Mouse (Mus musculus) neural tube, embryonic 14.5 days (tissue): Measurements from ENCODE around the gene Sspo. TPM values are rescaled to one million over a fixed set of nuclear protein-coding genes. Genes with fewer than 3 reads are reported as not detected.

Experiments
- ATAC-seq: fragments of 200-750 bp; cut with Nextera tagmentation; 2 replicates; pipeline ENCODE4 v1.8.0; 2017; ENCODE audit warnings: low read depth, mild to moderate bottlenecking, moderate TSS enrichment, moderate library complexity
- H3K27ac ChIP-seq: fragments of 300-500 bp; sonication (generic); 2 replicates; pipeline ENCODE4 v1.5.1; 2014; ENCODE audit warnings: low read depth, mild to moderate bottlenecking, control low read depth, low read length, moderate library complexity, mixed read lengths
- H3K27me3 ChIP-seq: fragments of 300-500 bp; sonication (generic); 2 replicates; pipeline ENCODE4 v1.6.1; 2014; ENCODE audit warnings: low read length; ENCODE audit not compliant: control insufficient read depth, insufficient read depth
- H3K36me3 ChIP-seq: fragments of 300-500 bp; sonication (generic); 2 replicates; pipeline ENCODE4 v1.6.1; 2014; ENCODE audit warnings: low read length, mixed read lengths; ENCODE audit not compliant: control insufficient read depth, insufficient read depth
- H3K4me1 ChIP-seq: fragments of 300-500 bp; sonication (generic); 2 replicates; pipeline ENCODE4 v1.6.1; 2014; ENCODE audit warnings: low read length; ENCODE audit not compliant: control insufficient read depth, insufficient read depth
- H3K4me2 ChIP-seq: fragments of 300-500 bp; sonication (generic); 2 replicates; pipeline ENCODE4 v1.6.1; 2014; ENCODE audit warnings: mild to moderate bottlenecking, low read depth, low read length, control low read depth
- H3K4me3 ChIP-seq: fragments of 300-500 bp; sonication (generic); 2 replicates; pipeline ENCODE4 v1.5.1; 2014; ENCODE audit warnings: low read depth, low read length, control low read depth, mixed read lengths
- H3K9ac ChIP-seq: fragments of 300-500 bp; sonication (generic); replicated peaks from 2 replicates; pipeline ENCODE4 v1.6.1; 2014; ENCODE audit warnings: low read depth, mild to moderate bottlenecking, control low read depth, low read length, mixed read lengths
- H3K9me3 ChIP-seq: fragments of 300-500 bp; sonication (generic); 2 replicates; pipeline ENCODE4 v1.6.1; 2016; ENCODE audit warnings: low read length; ENCODE audit not compliant: control insufficient read depth
- WGBS: fragments of 180-500 bp; shearing (Covaris S2); extraction: QIAGEN DNeasy Blood & Tissue Kit; methylation state at CpG from one replicate; pipeline ENCODE4 v1.1.7; 2014; 5-methylcytosine and 5-hydroxymethylcytosine counted together
- polyA plus RNA-seq: library from polyadenylated mRNA; unstranded; fragments of >200 nt; fragmentation: Nextera tagmentation; extraction: Ambion mirVana; gene quantifications from 2 replicates; pipeline ENCODE4 v1.2.1, GENCODE M21; 2014

Gene Sspo
- polyA plus RNA-seq, 1 experiment from 2014 or later = 0.16 TPM

- no peaks in the 10 kb centered on the region; the same call in 1 of the 2 replicates for H3K36me3 ChIP-seq
- peaks cover 5% of the 10 kb centered on the region for H3K27me3 ChIP-seq
- H3K4me3 ChIP-seq = no peak overlapping the region
- peaks cover 2% of the 10 kb centered on the region; the same call in 1 of the 2 replicates for H3K4me1 ChIP-seq
- H3K4me2 ChIP-seq = no peak overlapping the region
- no peaks in the 10 kb centered on the region for H3K9me3 ChIP-seq
- ATAC-seq = no peak
- H3K27ac ChIP-seq = no peak overlapping the region
- H3K9ac ChIP-seq = no peak overlapping the region
- WGBS = 76% methylated on average over 12 of the region's 12 CpGs
These were observed 14.9 kb upstream of the Sspo start for GRCm38 (mm10) chr6:48432893-48433816.

- no peak overlapping the region for H3K4me3 ChIP-seq
- peaks cover 19% of the 10 kb centered on the region for H3K27me3 ChIP-seq
- H3K9me3 ChIP-seq = no peaks in the 10 kb centered on the region
- WGBS = 66% methylated on average over 6 of the region's 6 CpGs
- no peak overlapping the region for H3K27ac ChIP-seq
- H3K36me3 ChIP-seq = no peaks in the 10 kb centered on the region; the same call in 1 of the 2 replicates
- no peak for ATAC-seq
- no peak overlapping the region for H3K4me2 ChIP-seq
- H3K4me1 ChIP-seq = peaks cover 12% of the 10 kb centered on the region
- no peak overlapping the region for H3K9ac ChIP-seq
These were observed 13.4 kb upstream of the Sspo start for GRCm38 (mm10) chr6:48434651-48435050.

- peaks cover 20% of the 10 kb centered on the region for H3K27me3 ChIP-seq
- no peak overlapping the region for H3K4me2 ChIP-seq
- 40% methylated on average over 5 of the region's 5 CpGs for WGBS
- no peaks in the 10 kb centered on the region; the same call in 1 of the 2 replicates for H3K36me3 ChIP-seq
- ATAC-seq = no peak
- H3K9ac ChIP-seq = no peak overlapping the region
- no peak overlapping the region for H3K4me3 ChIP-seq
- no peak overlapping the region for H3K27ac ChIP-seq
- no peaks in the 10 kb centered on the region for H3K9me3 ChIP-seq
- H3K4me1 ChIP-seq = peaks cover 12% of the 10 kb centered on the region
These were observed 12.9 kb upstream of the Sspo start for GRCm38 (mm10) chr6:48435111-48435510.

- ATAC-seq = no peak
- no peak overlapping the region for H3K4me3 ChIP-seq
- no peak overlapping the region for H3K4me2 ChIP-seq
- peaks cover 12% of the 10 kb centered on the region for H3K4me1 ChIP-seq
- H3K27ac ChIP-seq = no peak overlapping the region
- peaks cover 20% of the 10 kb centered on the region for H3K27me3 ChIP-seq
- WGBS = 85% methylated on average over 5 of the region's 5 CpGs
- H3K36me3 ChIP-seq = no peaks in the 10 kb centered on the region; the same call in 1 of the 2 replicates
- H3K9ac ChIP-seq = no peak overlapping the region
- H3K9me3 ChIP-seq = no peaks in the 10 kb centered on the region
These were observed 12.2 kb upstream of the Sspo start for GRCm38 (mm10) chr6:48435706-48436349.

- Histone ChIP-seq H3K9me3 (no peaks in the 10 kb centered on the region), H3K4me3 (peak overlapping the region; percentile 9; the same call in 1 of the 2 replicates), H3K9ac (no peak overlapping the region; the same call in 1 of the 2 replicates), H3K27ac (no peak overlapping the region), H3K27me3 (peaks cover 20% of the 10 kb centered on the region), H3K36me3 (no peaks in the 10 kb centered on the region; the same call in 1 of the 2 replicates), H3K4me2 (0 out of 2 replicates have a peak overlapping the region, but pooled peaks have one; percentile 29), H3K4me1 (peaks cover 12% of the 10 kb centered on the region)
- ATAC-seq = no peak
- 39% methylated on average over 35 of the region's 35 CpGs for WGBS
These were observed 10.2 kb upstream of the Sspo start for GRCm38 (mm10) chr6:48437679-48438376.

GRCm38 (mm10) chr6:48438475-48439125 lies 9.4 kb upstream of the Sspo start:
- WGBS = 19% methylated on average over 55 of the region's 55 CpGs
- H3K4me1 ChIP-seq = peaks cover 12% of the 10 kb centered on the region
- no peak overlapping the region; the same call in 1 of the 2 replicates for H3K9ac ChIP-seq
- H3K27me3 ChIP-seq = peaks cover 20% of the 10 kb centered on the region
- peak overlapping the region; percentile 9; the same call in 1 of the 2 replicates for H3K4me3 ChIP-seq
- no peaks in the 10 kb centered on the region for H3K9me3 ChIP-seq
- H3K36me3 ChIP-seq = no peaks in the 10 kb centered on the region; the same call in 1 of the 2 replicates
- no peak overlapping the region for H3K27ac ChIP-seq
- 0 out of 2 replicates have a peak, but pooled peaks have one; percentile 22 for ATAC-seq
- peak overlapping the region; percentile 29; the same call in 1 of the 2 replicates for H3K4me2 ChIP-seq

- no peak overlapping the region for H3K4me2 ChIP-seq
- H3K4me1 ChIP-seq = peaks cover 12% of the 10 kb centered on the region
- no peak overlapping the region for H3K4me3 ChIP-seq
- no peaks in the 10 kb centered on the region for H3K9me3 ChIP-seq
- no peak overlapping the region for H3K27ac ChIP-seq
- H3K9ac ChIP-seq = no peak overlapping the region
- H3K27me3 ChIP-seq = peaks cover 20% of the 10 kb centered on the region
- ATAC-seq = no peak
- H3K36me3 ChIP-seq = no peaks in the 10 kb centered on the region; the same call in 1 of the 2 replicates
These were observed 8.4 kb upstream of the Sspo start for GRCm38 (mm10) chr6:48439654-48440053.

- 46% methylated on average over 14 of the region's 14 CpGs for WGBS
- H3K4me2 ChIP-seq = no peak overlapping the region
- ATAC-seq = no peak
- H3K9me3 ChIP-seq = no peaks in the 10 kb centered on the region
- peaks cover 20% of the 10 kb centered on the region for H3K27me3 ChIP-seq
- H3K36me3 ChIP-seq = no peaks in the 10 kb centered on the region; the same call in 1 of the 2 replicates
- H3K9ac ChIP-seq = no peak overlapping the region
- H3K27ac ChIP-seq = no peak overlapping the region
- no peak overlapping the region for H3K4me3 ChIP-seq
- H3K4me1 ChIP-seq = peaks cover 12% of the 10 kb centered on the region
These were observed 7.6 kb upstream of the Sspo start for GRCm38 (mm10) chr6:48440306-48441014.
